Mouse (Mus musculus) heart, embryonic 16.5 days (tissue): ENCODE results near the gene Sirt2. TPM values are rescaled to one million over a fixed set of nuclear protein-coding genes. Genes with fewer than 3 reads are reported as not detected.
A peak's percentile ranks its signal among the peaks of the same experiment; 100 is the strongest.

Source experiments
- ATAC-seq: fragments of 200-750 bp; cut with Nextera tagmentation; replicated peaks from 2 replicates; pipeline ENCODE4 v1.8.0; 2017; ENCODE audit warnings: moderate number of reproducible peaks; ENCODE audit not compliant: insufficient read depth, low FRiP score; ENCODE audit errors: extremely low read depth
- H3K27ac ChIP-seq: fragments of 300-500 bp; sonication (generic); 2 replicates; pipeline ENCODE4 v1.5.1; 2014; ENCODE audit warnings: mild to moderate bottlenecking, low read length, control low read depth, moderate library complexity
- H3K27me3 ChIP-seq: fragments of 300-500 bp; sonication (generic); 2 replicates; pipeline ENCODE4 v1.6.1; 2014; ENCODE audit warnings: low read length, mixed read lengths; ENCODE audit not compliant: control insufficient read depth, insufficient read depth
- H3K36me3 ChIP-seq: fragments of 300-500 bp; sonication (generic); 2 replicates; pipeline ENCODE4 v1.6.1; 2014; ENCODE audit not compliant: control insufficient read depth, insufficient read depth
- H3K4me1 ChIP-seq: fragments of 300-500 bp; sonication (generic); 2 replicates; pipeline ENCODE4 v1.6.1; 2014; ENCODE audit warnings: low read length, mixed read lengths; ENCODE audit not compliant: control insufficient read depth, insufficient read depth
- H3K4me2 ChIP-seq: fragments of 300-500 bp; sonication (generic); 2 replicates; pipeline ENCODE4 v1.6.1; 2014; ENCODE audit warnings: low read depth, mild to moderate bottlenecking, control low read depth, low read length
- H3K4me3 ChIP-seq: fragments of 300-500 bp; sonication (generic); 2 replicates; pipeline ENCODE4 v1.5.1; 2014; ENCODE audit warnings: mild to moderate bottlenecking, control low read depth, low read length
- H3K9ac ChIP-seq: fragments of 300-500 bp; sonication (generic); 2 replicates; pipeline ENCODE4 v1.6.1; 2014; ENCODE audit warnings: low read length, control low read depth
- H3K9me3 ChIP-seq: fragments of 300-500 bp; sonication (generic); replicated peaks from 2 replicates; pipeline ENCODE4 v1.6.1; 2016; ENCODE audit warnings: low read length; ENCODE audit not compliant: control insufficient read depth
- WGBS: fragments of 180-500 bp; shearing (Covaris S2); extraction: QIAGEN DNeasy Blood & Tissue Kit; methylation state at CpG from one replicate; pipeline ENCODE4 v1.1.7; 2014; 5-methylcytosine and 5-hydroxymethylcytosine counted together
- polyA plus RNA-seq: library from polyadenylated mRNA; unstranded; fragments of >200 nt; fragmentation: Nextera tagmentation; extraction: Ambion mirVana; gene quantifications from 2 replicates; pipeline ENCODE4 v1.2.1, GENCODE M21; 2015

Sirt2 gene
- polyA plus RNA-seq, 1 experiment from 2014 or later = 60.4 TPM

DNA sequence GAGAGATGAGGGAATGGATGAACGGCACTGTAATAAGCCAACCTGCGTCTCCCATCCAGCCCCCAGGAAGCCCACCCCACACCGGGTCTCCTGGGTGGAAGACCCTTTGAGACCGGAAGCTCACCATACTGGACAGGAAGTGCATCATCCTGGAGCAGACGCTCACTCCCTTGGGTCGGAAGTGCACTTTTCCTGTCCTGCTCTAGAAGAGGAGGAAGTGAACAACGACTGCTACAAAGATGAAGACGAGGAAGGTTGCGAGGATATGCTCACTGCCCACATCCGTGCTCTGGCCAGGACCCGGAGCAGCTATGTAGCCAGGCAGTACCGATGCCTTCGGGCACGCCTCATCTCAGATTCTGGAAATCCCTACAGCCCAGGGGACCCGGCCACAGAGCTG, 29.3 kb downstream of the Sirt2 start:
- peak overlapping the region; percentile 39 for H3K4me3 ChIP-seq
- no peak for ATAC-seq
- 63% methylated on average over 15 of the region's 15 CpGs for WGBS
- no peaks in the 10 kb centered on the region for H3K27me3 ChIP-seq
- H3K4me2 ChIP-seq = peak overlapping the region; percentile 61
- H3K27ac ChIP-seq = peak overlapping the region; percentile 73
- peaks cover 4% of the 10 kb centered on the region for H3K4me1 ChIP-seq
- H3K9ac ChIP-seq = peak overlapping the region; percentile 69
- no peaks in the 10 kb centered on the region for H3K9me3 ChIP-seq
- no peaks in the 10 kb centered on the region for H3K36me3 ChIP-seq

DNA sequence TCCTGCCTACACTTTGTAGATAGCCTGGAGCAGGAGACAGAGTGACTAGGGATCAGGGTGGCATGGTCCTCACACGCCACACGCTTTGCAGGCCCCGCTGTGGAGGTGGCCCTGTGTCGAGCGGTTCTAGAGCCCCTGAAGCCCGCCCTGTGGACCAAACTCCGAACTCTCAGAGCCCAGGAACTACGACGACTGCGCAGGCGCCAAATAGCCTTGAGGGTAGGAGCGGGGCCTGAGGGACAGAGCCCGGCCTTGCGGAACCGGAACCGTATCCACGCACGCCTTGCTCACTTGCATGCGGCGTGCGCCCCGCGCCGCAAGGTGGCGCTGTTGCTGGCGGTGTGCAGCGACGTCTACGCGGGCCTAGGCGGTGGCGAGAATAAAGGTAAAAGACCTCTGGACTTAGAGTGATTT, 30.0 kb downstream of the Sirt2 start:
- H3K27ac ChIP-seq = peak overlapping the region; percentile 73
- 13% methylated on average over 32 of the region's 32 CpGs for WGBS
- H3K4me1 ChIP-seq = peaks cover 5% of the 10 kb centered on the region
- peak overlapping the region; percentile 39 for H3K4me3 ChIP-seq
- H3K27me3 ChIP-seq = no peaks in the 10 kb centered on the region
- peak overlapping the region; percentile 61 for H3K4me2 ChIP-seq
- ATAC-seq = peak; percentile 63
- H3K9ac ChIP-seq = peak overlapping the region; percentile 69
- no peaks in the 10 kb centered on the region for H3K9me3 ChIP-seq
- no peaks in the 10 kb centered on the region for H3K36me3 ChIP-seq

DNA sequence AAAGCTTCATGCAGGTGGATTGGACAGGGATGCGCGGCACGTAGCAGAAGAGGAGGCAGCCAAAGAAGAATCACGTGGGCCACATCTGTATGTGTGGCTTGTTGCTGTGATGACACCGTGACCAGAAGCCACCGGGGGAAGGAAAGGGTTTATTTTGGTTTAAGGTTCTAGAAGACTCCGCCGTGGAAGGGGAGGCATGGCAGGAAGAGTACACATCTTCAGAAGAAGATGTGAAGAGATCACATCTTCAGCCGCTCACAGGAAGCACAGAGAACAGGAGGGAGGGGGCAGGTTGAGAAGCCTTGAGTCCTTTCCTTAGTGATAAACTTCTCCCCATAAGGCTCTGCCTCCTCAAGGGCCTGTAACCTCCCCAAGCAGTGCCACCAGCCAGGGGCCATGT, 33.5 kb downstream of the Sirt2 start:
- ATAC-seq = no peak
- Histone ChIP-seq H3K27ac (no peak overlapping the region), H3K9me3 (no peaks in the 10 kb centered on the region), H3K4me1 (peaks cover 32% of the 10 kb centered on the region), H3K36me3 (no peaks in the 10 kb centered on the region), H3K4me3 (no peak overlapping the region), H3K4me2 (no peak overlapping the region), H3K27me3 (no peaks in the 10 kb centered on the region), H3K9ac (no peak overlapping the region)
- 86% methylated on average over 9 of the region's 9 CpGs for WGBS

DNA sequence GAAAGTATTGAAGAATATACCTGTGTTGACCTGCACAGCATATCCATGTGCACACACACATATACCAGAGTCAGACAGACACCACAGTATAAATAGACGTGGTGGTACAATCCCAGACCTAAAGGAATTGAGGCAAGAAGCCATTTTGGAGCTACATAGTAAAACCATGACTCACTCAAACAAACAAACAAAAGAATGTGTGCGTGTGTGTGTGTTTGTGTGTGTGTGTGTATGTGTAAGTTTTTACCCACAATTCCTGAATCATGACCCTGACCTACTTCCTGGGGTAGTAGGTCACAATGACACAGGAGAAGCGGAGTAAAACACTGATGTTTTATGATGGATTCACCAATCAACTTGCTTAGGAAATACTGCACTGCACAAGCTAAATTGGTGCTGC, 34.9 kb downstream of the Sirt2 start:
- no peaks in the 10 kb centered on the region for H3K9me3 ChIP-seq
- H3K36me3 ChIP-seq = no peaks in the 10 kb centered on the region
- no peak for ATAC-seq
- H3K27ac ChIP-seq = peak overlapping the region; percentile 95
- H3K4me3 ChIP-seq = no peak overlapping the region
- H3K4me2 ChIP-seq = no peak overlapping the region
- WGBS = 79% methylated on average over 3 of the region's 3 CpGs
- no peaks in the 10 kb centered on the region for H3K27me3 ChIP-seq
- H3K4me1 ChIP-seq = peaks cover 32% of the 10 kb centered on the region
- H3K9ac ChIP-seq = no peak overlapping the region

DNA sequence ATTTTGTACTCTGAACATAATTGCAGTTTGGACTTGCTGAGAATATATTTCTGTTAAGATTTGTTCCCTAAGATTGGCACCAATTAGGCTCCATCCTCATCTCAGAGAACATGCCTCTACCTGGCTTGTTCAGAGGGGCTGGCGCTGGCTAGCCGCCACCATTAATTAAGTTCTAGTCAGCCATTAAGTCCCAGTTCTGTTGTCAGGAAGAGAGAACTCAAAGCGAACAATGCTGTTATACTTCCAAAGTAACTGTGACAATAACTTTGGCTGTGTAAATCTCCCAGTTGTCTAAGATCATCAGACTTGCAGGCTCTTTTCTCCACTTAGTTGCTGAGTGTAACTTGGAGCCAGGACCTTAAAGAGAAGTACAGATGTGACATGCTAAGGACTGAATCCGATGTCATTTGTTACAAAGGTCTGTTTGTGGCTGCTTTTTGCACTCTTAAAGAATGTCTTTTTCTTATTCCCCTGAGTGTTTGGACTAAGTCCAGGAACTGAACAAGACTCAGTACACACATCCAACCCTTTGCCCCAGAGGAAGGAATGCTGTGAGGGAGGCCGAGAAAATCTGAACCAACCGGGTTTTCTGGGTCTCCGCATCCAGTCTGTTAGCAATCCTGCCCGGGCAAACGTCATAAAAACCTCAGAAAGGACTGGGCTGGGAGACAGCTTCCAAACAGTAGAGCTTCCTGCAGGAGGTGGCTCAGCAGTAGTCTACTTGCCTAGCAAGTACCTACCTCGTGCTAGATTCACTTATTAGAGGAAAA, 35.6 kb downstream of the Sirt2 start:
- Histone ChIP-seq H3K9me3 (no peaks in the 10 kb centered on the region), H3K27ac (peak overlapping the region; percentile 95), H3K4me2 (peak overlapping the region; percentile 36; the same call in 1 of the 2 replicates), H3K4me1 (peaks cover 31% of the 10 kb centered on the region), H3K36me3 (no peaks in the 10 kb centered on the region), H3K9ac (peak overlapping the region; percentile 62), H3K4me3 (peak overlapping the region; percentile 11; the same call in 1 of the 2 replicates), H3K27me3 (no peaks in the 10 kb centered on the region)
- no peak; the same call in 1 of the 2 replicates for ATAC-seq
- WGBS = 32% methylated on average over 10 of the region's 10 CpGs

DNA sequence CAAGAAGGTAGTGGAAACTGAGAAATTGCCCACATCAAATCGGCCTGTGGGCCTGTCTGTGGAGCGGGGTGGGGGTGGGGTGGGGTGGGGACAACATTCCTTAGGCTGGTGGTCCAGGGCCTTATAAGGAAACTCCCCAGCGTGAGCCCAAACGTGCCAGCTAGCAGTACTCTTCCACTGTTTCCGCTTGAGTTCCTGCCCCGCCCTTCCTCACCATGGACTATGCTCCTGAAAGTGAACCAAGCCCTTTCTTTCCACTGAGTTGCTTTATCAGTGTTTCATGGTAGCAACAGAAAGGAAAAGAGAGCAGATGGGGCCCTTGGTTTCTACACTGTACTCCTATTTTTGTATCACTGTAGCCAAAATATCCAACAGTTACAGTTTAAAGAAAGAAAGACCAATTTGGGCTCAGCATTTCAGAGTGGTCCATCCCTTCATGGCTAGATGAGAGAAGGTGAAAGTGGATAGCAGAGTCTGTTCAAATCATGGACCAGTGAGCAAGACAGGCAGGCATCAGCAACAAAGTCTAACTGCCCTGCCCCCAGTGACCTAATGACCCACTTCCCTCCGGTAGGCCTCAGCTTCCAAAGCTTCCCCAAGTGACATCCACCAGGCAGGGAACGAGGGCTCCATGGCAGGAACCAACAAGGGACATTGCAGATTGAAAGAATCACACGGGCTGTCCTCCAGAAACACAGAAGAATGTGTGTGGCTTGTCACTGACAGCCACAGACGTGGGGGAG, 36.5 kb downstream of the Sirt2 start:
- ATAC-seq = peak; percentile 59; the same call in 1 of the 2 replicates
- no peaks in the 10 kb centered on the region for H3K27me3 ChIP-seq
- H3K9ac ChIP-seq = peak overlapping the region; percentile 62
- no peaks in the 10 kb centered on the region for H3K9me3 ChIP-seq
- peaks cover 36% of the 10 kb centered on the region for H3K4me1 ChIP-seq
- WGBS = 7% methylated on average over 10 of the region's 10 CpGs
- peak overlapping the region; percentile 95 for H3K27ac ChIP-seq
- H3K4me2 ChIP-seq = peak overlapping the region; percentile 36; the same call in 1 of the 2 replicates
- no peak overlapping the region for H3K4me3 ChIP-seq
- H3K36me3 ChIP-seq = no peaks in the 10 kb centered on the region

DNA sequence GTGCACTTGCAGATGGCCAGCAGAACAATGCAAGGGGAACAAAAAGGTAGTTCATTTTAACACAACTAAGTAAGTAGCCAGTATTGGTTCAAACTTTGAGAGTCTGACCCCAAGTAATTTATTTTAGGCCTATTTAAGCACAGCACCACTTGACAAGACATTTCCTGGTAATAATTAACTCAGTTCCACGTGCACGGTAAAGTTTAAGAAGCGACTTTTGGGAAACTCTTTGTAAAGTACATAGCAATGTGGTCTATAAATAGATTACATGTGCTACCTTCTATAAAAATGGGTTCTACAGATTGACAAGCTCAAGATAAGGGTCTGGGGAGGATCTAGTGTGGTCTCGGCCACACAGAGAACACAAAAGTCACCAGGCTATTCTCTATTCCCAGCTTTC, 37.2 kb downstream of the Sirt2 start:
- Histone ChIP-seq H3K4me3 (no peak overlapping the region), H3K4me2 (no peak overlapping the region), H3K27ac (peak overlapping the region; percentile 95), H3K36me3 (no peaks in the 10 kb centered on the region), H3K9ac (peak overlapping the region; percentile 22), H3K9me3 (no peaks in the 10 kb centered on the region), H3K4me1 (peaks cover 39% of the 10 kb centered on the region), H3K27me3 (no peaks in the 10 kb centered on the region)
- 20% methylated on average over 4 of the region's 4 CpGs for WGBS
- no peak for ATAC-seq

DNA sequence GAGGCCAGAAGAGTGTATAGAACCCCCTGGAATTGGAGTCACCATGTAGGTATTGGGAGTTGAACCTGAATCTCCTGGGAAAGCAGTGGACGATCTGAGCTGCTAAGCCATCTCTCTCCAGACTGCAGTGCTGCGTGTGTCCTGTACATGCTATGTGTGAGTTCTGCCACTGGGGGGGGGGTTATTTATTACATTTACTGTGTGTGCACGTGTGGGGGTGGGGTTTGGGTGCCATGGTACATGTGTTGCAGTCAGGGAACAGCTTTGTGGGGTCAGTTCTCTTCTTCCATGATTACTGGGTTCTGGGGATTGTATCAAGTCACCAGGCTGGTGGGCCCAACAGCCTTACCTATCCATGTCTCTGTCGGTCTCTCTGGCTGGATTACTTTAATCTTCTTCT, 40.3 kb downstream of the Sirt2 start:
- ATAC-seq = no peak
- Histone ChIP-seq H3K4me2 (no peak overlapping the region), H3K9ac (no peak overlapping the region), H3K27ac (no peak overlapping the region), H3K27me3 (no peaks in the 10 kb centered on the region), H3K9me3 (no peaks in the 10 kb centered on the region), H3K36me3 (no peaks in the 10 kb centered on the region), H3K4me3 (no peak overlapping the region), H3K4me1 (peaks cover 36% of the 10 kb centered on the region)
- 84% methylated on average over 4 of the region's 4 CpGs for WGBS

DNA sequence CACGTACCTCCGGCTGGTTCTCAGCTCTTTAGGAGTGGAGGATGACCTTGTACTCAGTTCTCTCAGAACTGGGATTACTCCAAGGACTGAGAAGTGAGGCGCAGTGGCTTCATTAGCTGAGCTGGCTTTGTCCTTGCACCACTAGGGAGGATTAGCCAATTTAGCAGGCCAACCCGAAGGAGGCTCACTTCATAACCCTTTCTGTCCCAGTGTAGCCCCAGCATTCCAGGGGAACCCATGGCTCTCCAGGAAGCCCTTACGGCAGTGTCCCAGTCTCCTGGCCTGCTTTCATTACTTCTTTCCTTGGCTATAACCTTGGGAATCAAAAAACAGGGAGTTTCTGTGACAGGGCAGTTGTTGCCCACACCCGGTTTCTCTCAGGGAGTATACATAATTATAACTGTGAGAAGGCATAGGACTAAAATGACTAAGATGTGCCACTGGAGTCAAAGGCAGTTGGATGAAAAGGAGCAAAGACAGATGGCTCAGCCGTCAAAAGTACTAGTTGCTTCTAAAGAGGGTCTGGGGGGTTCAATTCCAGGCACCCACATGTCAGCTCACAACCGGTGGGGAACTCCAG, 41.2 kb downstream of the Sirt2 start:
- peaks cover 1% of the 10 kb centered on the region; the same call in 1 of the 2 replicates for H3K36me3 ChIP-seq
- H3K27me3 ChIP-seq = no peaks in the 10 kb centered on the region
- H3K4me3 ChIP-seq = peak overlapping the region; percentile 89
- 35% methylated on average over 7 of the region's 8 CpGs for WGBS
- ATAC-seq = no peak
- H3K4me2 ChIP-seq = peak overlapping the region; percentile 98
- H3K9ac ChIP-seq = peak overlapping the region; percentile 98
- H3K27ac ChIP-seq = peak overlapping the region; percentile 100
- peaks cover 36% of the 10 kb centered on the region for H3K4me1 ChIP-seq
- no peaks in the 10 kb centered on the region for H3K9me3 ChIP-seq
